Comparison of ENCODE assay signal across 20 mouse cellular contexts in the genomic region with DNA sequence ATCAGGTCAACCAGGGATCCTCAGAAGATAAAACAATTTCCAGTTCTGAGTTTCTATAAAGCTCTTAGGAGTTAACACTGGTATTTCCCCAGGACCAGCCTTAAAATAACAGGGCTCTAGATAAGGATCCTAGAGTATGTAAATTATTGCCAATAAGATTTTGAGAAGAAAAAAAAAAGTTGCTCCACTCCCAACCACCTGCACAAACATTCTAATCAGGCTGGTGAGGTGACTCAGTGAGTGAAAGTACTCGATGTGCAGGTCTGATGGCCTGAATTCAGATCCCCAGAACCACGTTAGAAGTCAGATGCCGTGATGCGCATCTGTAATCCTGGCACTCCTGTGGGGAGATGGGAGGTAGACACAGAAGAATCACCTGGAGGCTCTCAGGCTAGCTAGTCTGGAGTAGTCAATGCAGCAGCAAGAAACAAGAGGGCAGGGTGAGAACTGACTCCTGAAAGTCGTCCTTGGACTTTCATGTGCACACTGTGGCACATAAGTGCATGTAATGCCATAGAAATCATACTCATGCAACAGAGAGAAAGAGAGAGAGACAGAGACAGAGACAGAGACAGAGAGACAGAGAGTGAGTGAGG. TPM values are rescaled to one million over a fixed set of nuclear protein-coding genes. Genes with fewer than 3 reads are reported as not detected.
DNase-seq lines count a peak whose midpoint lies in the region; ATAC-seq and TF ChIP-seq lines count a peak whose summit lies in the region.
"Had no signal": no experiment of that assay in that cellular context is flagged by ENCODE, and none has a peak within 500 bp of the region (broad histone marks: within the 10 kb centered on the region; RNA-seq: fewer than 3 reads in every experiment).

No protein-coding gene starts in this region.

- DNase-seq in CD4-positive, CD25-positive, alpha-beta regulatory T cell, adult 2 months (ENCODE audit: low read depth, low spot score): peak; percentile 39
- DNase-seq in lung, adult 2 months: no peak
- peak; percentile 28 for DNase-seq in naive thymus-derived CD4-positive, alpha-beta T cell, adult 2 months (ENCODE audit: low read depth)
- DNase-seq in B cell, adult 2 months: no peak
- no peak for DNase-seq in embryo, embryonic 9.5 days (ENCODE audit: extremely low spot score)
- DNase-seq: adrenal gland, adult 2 months; cerebellum, adult 2 months; heart, adult 18-20 months; kidney, adult 8-10 months; kidney, postnatal 4 days; thymus, postnatal 36 days had no signal

- H3K36me3 ChIP-seq in lung, embryonic 15.5 days: peaks cover 22% of the 10 kb centered on the region

- no peak overlapping the region for H3K4me3 ChIP-seq in lung, embryonic 15.5 days
- H3K4me3 ChIP-seq in lung, adult 2 months (replicated peaks; ENCODE audit: extremely low read depth, low read depth, low read length): no peak overlapping the region
- H3K4me3 ChIP-seq in bone marrow macrophage, adult 2 months (ENCODE audit: insufficient read depth, low read length): no peak overlapping the region
- H3K4me3 ChIP-seq: midbrain, embryonic 10.5 days had no signal

- no peak overlapping the region for H3K4me2 ChIP-seq in lung, embryonic 15.5 days
- H3K4me2 ChIP-seq: hindbrain, embryonic 14.5 days had no signal

- no peaks in the 10 kb centered on the region for H3K9me3 ChIP-seq in lung, embryonic 15.5 days
- H3K9me3 ChIP-seq: midbrain, embryonic 10.5 days had no signal

- H3K27me3 ChIP-seq in lung, embryonic 15.5 days: no peaks in the 10 kb centered on the region

- 54% methylated on average over 5 of the region's 5 CpGs for WGBS in lung, embryonic 15.5 days
- WGBS in lung, adult 2 months: 70% methylated on average over 5 of the region's 5 CpGs

- peaks cover 57% of the 10 kb centered on the region for H3K4me1 ChIP-seq in lung, embryonic 15.5 days
- H3K4me1 ChIP-seq in lung, adult 2 months (ENCODE audit: control insufficient read depth, insufficient read depth, low read length): peaks cover 39% of the 10 kb centered on the region
- peaks cover 64% of the 10 kb centered on the region for H3K4me1 ChIP-seq in bone marrow macrophage, adult 2 months (ENCODE audit: control insufficient read depth, insufficient read depth, low read length)
- H3K4me1 ChIP-seq: midbrain, embryonic 10.5 days had no signal

- no peak for ATAC-seq in CD4-positive, CD25-positive, alpha-beta regulatory T cell, adult 4 months
- ATAC-seq in lung, embryonic 15.5 days (ENCODE audit: borderline replicate concordance, extremely low read depth, low FRiP score, low TSS enrichment): no peak
- ATAC-seq: forebrain, embryonic 14.5 days had no signal

- H3K27ac ChIP-seq in lung, embryonic 15.5 days: peak overlapping the region; percentile 92
- peak overlapping the region; percentile 50 for H3K27ac ChIP-seq in bone marrow macrophage, adult 2 months (ENCODE audit: insufficient read depth, low read depth, low read length)
- H3K27ac ChIP-seq: hindbrain, embryonic 14.5 days; midbrain, embryonic 10.5 days had no signal

- H3K9ac ChIP-seq in lung, embryonic 15.5 days: no peak overlapping the region
- H3K9ac ChIP-seq: hindbrain, embryonic 14.5 days had no signal

- TF ChIP-seq CTCF in lung, adult 2 months (IDR thresholded peaks at IDR 0.05; ENCODE audit: insufficient read depth, low read length): no peak
- TF ChIP-seq CTCF in bone marrow macrophage, adult 2 months (IDR thresholded peaks at IDR 0.05; ENCODE audit: low read depth, low read length): no peak

- TF ChIP-seq POLR2A in lung, adult 2 months (IDR thresholded peaks at IDR 0.05; ENCODE audit: borderline replicate concordance, extremely low read depth, low read depth, low read length): no peak
- no peak for TF ChIP-seq POLR2A in bone marrow macrophage, adult 2 months (IDR thresholded peaks at IDR 0.05; ENCODE audit: borderline replicate concordance, low read depth, low read length)

RNA-seq across cellular contexts. Expression of a gene that starts 11.9 kb away (rescaled TPM):
- under 1 TPM; 0.15 to 0.44 TPM for polyA plus RNA-seq in CD4-positive, CD25-positive, alpha-beta regulatory T cell, adult 4 months (2017; shearing (Covaris generic))
- polyA plus RNA-seq in lung, embryonic 15.5 days (2015; fragmentation: Nextera tagmentation; extraction: Ambion mirVana): 0.67 and 1.0 TPM in 2 replicates
- polyA plus RNA-seq in lung, adult 2 months (2012; rRNA removed): 22.2 and 35.3 TPM in 2 replicates
- polyA plus RNA-seq in bone marrow macrophage, adult 2 months (2012; ENCODE audit: insufficient read depth, insufficient read length, missing spikeins): 2,155 and 2,361 TPM in 2 replicates

RNA-seq across cellular contexts. Expression of a gene that starts 28.8 kb away (rescaled TPM):
- 10 to 100 TPM in 1 of 2 experiments, 1 to 10 TPM in 1; 6.8 to 11.4 TPM for polyA plus RNA-seq in CD4-positive, CD25-positive, alpha-beta regulatory T cell, adult 4 months (2017; shearing (Covaris generic))
- polyA plus RNA-seq in lung, embryonic 15.5 days (2015; fragmentation: Nextera tagmentation; extraction: Ambion mirVana): 16.1 and 16.5 TPM in 2 replicates
- 10.3 and 13.8 TPM in 2 replicates for polyA plus RNA-seq in lung, adult 2 months (2012; rRNA removed)
- 18.5 and 19.3 TPM in 2 replicates for polyA plus RNA-seq in bone marrow macrophage, adult 2 months (2012; ENCODE audit: insufficient read depth, insufficient read length, missing spikeins)

RNA-seq across cellular contexts. Expression of a gene that starts 44.8 kb away (rescaled TPM):
- polyA plus RNA-seq in CD4-positive, CD25-positive, alpha-beta regulatory T cell, adult 4 months (2017; shearing (Covaris generic)): not detected
- not detected in 2 replicates for polyA plus RNA-seq in lung, embryonic 15.5 days (2015; fragmentation: Nextera tagmentation; extraction: Ambion mirVana)
- not detected in 2 replicates for polyA plus RNA-seq in lung, adult 2 months (2012; rRNA removed)
- not detected in 2 replicates for polyA plus RNA-seq in bone marrow macrophage, adult 2 months (2012; ENCODE audit: insufficient read depth, insufficient read length, missing spikeins)
- polyA plus RNA-seq: adrenal gland, adult 2 months; cerebellum, adult 2 months; forebrain, embryonic 14.5 days; heart, embryonic 16.5 days; hindbrain, embryonic 14.5 days; limb, embryonic 14.5 days; liver, embryonic 16.5 days; midbrain, embryonic 10.5 days had no signal

RNA-seq across cellular contexts. Expression of a gene that starts 55.2 kb away (rescaled TPM):
- not detected for polyA plus RNA-seq in CD4-positive, CD25-positive, alpha-beta regulatory T cell, adult 4 months (2017; shearing (Covaris generic))
- polyA plus RNA-seq in lung, embryonic 15.5 days (2015; fragmentation: Nextera tagmentation; extraction: Ambion mirVana): not detected in 2 replicates
- not detected in 2 replicates for polyA plus RNA-seq in lung, adult 2 months (2012; rRNA removed)
- not detected in 2 replicates for polyA plus RNA-seq in bone marrow macrophage, adult 2 months (2012; ENCODE audit: insufficient read depth, insufficient read length, missing spikeins)
- polyA plus RNA-seq: adrenal gland, adult 2 months; cerebellum, adult 2 months; forebrain, embryonic 14.5 days; heart, embryonic 16.5 days; hindbrain, embryonic 14.5 days; limb, embryonic 14.5 days; liver, embryonic 16.5 days; midbrain, embryonic 10.5 days had no signal

Comparison
In these comparisons a context has a peak if more than half of its experiments do, and no peak if none do; other contexts are left out.
1. DNase-seq: peak in CD4-positive, CD25-positive, alpha-beta regulatory T cell, adult 2 months (single experiment) and naive thymus-derived CD4-positive, alpha-beta T cell, adult 2 months (single experiment); none in lung, adult 2 months (single experiment), B cell, adult 2 months (0 of 2) and embryo, embryonic 9.5 days (single experiment).
2. RNA of a gene that starts 11.9 kb away (polyA plus RNA-seq): 2,155 to 2,361 TPM in bone marrow macrophage, adult 2 months; 22.2 to 35.3 TPM in lung, adult 2 months, 0.67 to 1.0 TPM in lung, embryonic 15.5 days and 0.15 to 0.44 TPM in CD4-positive, CD25-positive, alpha-beta regulatory T cell, adult 4 months; every median in the first group is over 10 times any median in the second.